Mouse (Mus musculus): ENCODE measurements around the gene 2900026A02Rik. TPM values are rescaled to one million over a fixed set of nuclear protein-coding genes. Genes with fewer than 3 reads are reported as not detected.

2900026A02Rik gene
- polyA plus RNA-seq, 1 experiment = 8.6 TPM

- DNase-seq (ENCODE audit: low read depth) = no peak
- TF ChIP-seq POLR2A (IDR thresholded peaks at IDR 0.05; ENCODE audit: borderline replicate concordance, extremely low read depth, insufficient read depth, insufficient read length, poor library complexity, severe bottlenecking) (no peak), CTCF (IDR thresholded peaks at IDR 0.05; ENCODE audit: borderline replicate concordance, extremely low read depth, insufficient read depth, insufficient read length) (no peak)
These were observed 151.0 kb downstream of the 2900026A02Rik start, which contains the start of gene Crybb2 for GRCm38 (mm10) chr5:113070017-113070416. Gene Crybb2, minus strand, starts transcription at chr5:113070117.

- TF ChIP-seq CTCF (IDR thresholded peaks at IDR 0.05; ENCODE audit: borderline replicate concordance, extremely low read depth, insufficient read depth, insufficient read length) (peak; percentile 100), POLR2A (IDR thresholded peaks at IDR 0.05; ENCODE audit: borderline replicate concordance, extremely low read depth, insufficient read depth, insufficient read length, poor library complexity, severe bottlenecking) (no peak)
- DNase-seq (ENCODE audit: low read depth) = peak; percentile 86
These were observed 166.7 kb downstream of the 2900026A02Rik start for GRCm38 (mm10) chr5:113054308-113054707.

GRCm38 (mm10) chr5:113050581-113051185, 170.4 kb downstream of the 2900026A02Rik start:
- TF ChIP-seq CTCF (IDR thresholded peaks at IDR 0.05; ENCODE audit: borderline replicate concordance, extremely low read depth, insufficient read depth, insufficient read length) (no peak), POLR2A (IDR thresholded peaks at IDR 0.05; ENCODE audit: borderline replicate concordance, extremely low read depth, insufficient read depth, insufficient read length, poor library complexity, severe bottlenecking) (no peak)
- no peak for DNase-seq (ENCODE audit: low read depth)

GRCm38 (mm10) chr5:113049876-113050275, 171.2 kb downstream of the 2900026A02Rik start:
- peak; percentile 66 for DNase-seq (ENCODE audit: low read depth)

GRCm38 (mm10) chr5:113045511-113046273, 175.3 kb downstream of the 2900026A02Rik start:
- no peak for TF ChIP-seq CTCF (IDR thresholded peaks at IDR 0.05; ENCODE audit: borderline replicate concordance, extremely low read depth, insufficient read depth, insufficient read length)
- no peak for TF ChIP-seq POLR2A (IDR thresholded peaks at IDR 0.05; ENCODE audit: borderline replicate concordance, extremely low read depth, insufficient read depth, insufficient read length, poor library complexity, severe bottlenecking)

More at GRCm38 (mm10) chr5:113049876-113050275, 171.2 kb downstream of the 2900026A02Rik start:
- TF ChIP-seq POLR2A (IDR thresholded peaks at IDR 0.05; ENCODE audit: borderline replicate concordance, extremely low read depth, insufficient read depth, insufficient read length, poor library complexity, severe bottlenecking) (no peak), CTCF (IDR thresholded peaks at IDR 0.05; ENCODE audit: borderline replicate concordance, extremely low read depth, insufficient read depth, insufficient read length) (no peak)

GRCm38 (mm10) chr5:113043531-113043930, 177.5 kb downstream of the 2900026A02Rik start:
- DNase-seq (ENCODE audit: low read depth) = no peak
- TF ChIP-seq POLR2A (IDR thresholded peaks at IDR 0.05; ENCODE audit: borderline replicate concordance, extremely low read depth, insufficient read depth, insufficient read length, poor library complexity, severe bottlenecking) (no peak), CTCF (IDR thresholded peaks at IDR 0.05; ENCODE audit: borderline replicate concordance, extremely low read depth, insufficient read depth, insufficient read length) (no peak)

More at GRCm38 (mm10) chr5:113045511-113046273, 175.3 kb downstream of the 2900026A02Rik start:
- peak; percentile 78 for DNase-seq (ENCODE audit: low read depth)

GRCm38 (mm10) chr5:113041567-113042071, 179.4 kb downstream of the 2900026A02Rik start:
- DNase-seq (ENCODE audit: low read depth) = peak; percentile 98
- TF ChIP-seq CTCF (IDR thresholded peaks at IDR 0.05; ENCODE audit: borderline replicate concordance, extremely low read depth, insufficient read depth, insufficient read length) = no peak
- TF ChIP-seq POLR2A (IDR thresholded peaks at IDR 0.05; ENCODE audit: borderline replicate concordance, extremely low read depth, insufficient read depth, insufficient read length, poor library complexity, severe bottlenecking) = no peak

GRCm38 (mm10) chr5:113040776-113041175, 180.3 kb downstream of the 2900026A02Rik start:
- TF ChIP-seq POLR2A (IDR thresholded peaks at IDR 0.05; ENCODE audit: borderline replicate concordance, extremely low read depth, insufficient read depth, insufficient read length, poor library complexity, severe bottlenecking) (no peak), CTCF (IDR thresholded peaks at IDR 0.05; ENCODE audit: borderline replicate concordance, extremely low read depth, insufficient read depth, insufficient read length) (no peak)
- DNase-seq (ENCODE audit: low read depth) = peak; percentile 54

- TF ChIP-seq POLR2A (IDR thresholded peaks at IDR 0.05; ENCODE audit: borderline replicate concordance, extremely low read depth, insufficient read depth, insufficient read length, poor library complexity, severe bottlenecking) (no peak), CTCF (IDR thresholded peaks at IDR 0.05; ENCODE audit: borderline replicate concordance, extremely low read depth, insufficient read depth, insufficient read length) (no peak)
- no peak for DNase-seq (ENCODE audit: low read depth)
These were observed 182.4 kb downstream of the 2900026A02Rik start for GRCm38 (mm10) chr5:113038601-113039000.

Other genes with a start within 250 kb of the 2900026A02Rik start
- gene Grk3, start 205.4 kb downstream of the 2900026A02Rik start, polyA plus RNA-seq (2012; rRNA removed) = 13.1 and 26.0 TPM in 2 replicates
- not detected in 2 replicates for gene Crybb2, start 151.1 kb downstream of the 2900026A02Rik start, polyA plus RNA-seq (2012; rRNA removed)
- gene Crybb3, start 139.7 kb downstream of the 2900026A02Rik start, polyA plus RNA-seq (2012; rRNA removed) = 2.3 and 2.4 TPM in 2 replicates
- 0.07 and 0.09 TPM in 2 replicates for gene Tmem211, start 5.7 kb upstream of the 2900026A02Rik start, polyA plus RNA-seq (2012; rRNA removed)
- 31.2 and 36.1 TPM in 2 replicates for gene Sgsm1, start 89.5 kb upstream of the 2900026A02Rik start, polyA plus RNA-seq (2012; rRNA removed)
- not detected in 2 replicates for gene Aym1, start 136.1 kb upstream of the 2900026A02Rik start, polyA plus RNA-seq (2012; rRNA removed)

All from brain, embryonic 14.5 days (tissue).